ENCODE assay signal across 8 mouse cellular contexts in the genomic region with DNA sequence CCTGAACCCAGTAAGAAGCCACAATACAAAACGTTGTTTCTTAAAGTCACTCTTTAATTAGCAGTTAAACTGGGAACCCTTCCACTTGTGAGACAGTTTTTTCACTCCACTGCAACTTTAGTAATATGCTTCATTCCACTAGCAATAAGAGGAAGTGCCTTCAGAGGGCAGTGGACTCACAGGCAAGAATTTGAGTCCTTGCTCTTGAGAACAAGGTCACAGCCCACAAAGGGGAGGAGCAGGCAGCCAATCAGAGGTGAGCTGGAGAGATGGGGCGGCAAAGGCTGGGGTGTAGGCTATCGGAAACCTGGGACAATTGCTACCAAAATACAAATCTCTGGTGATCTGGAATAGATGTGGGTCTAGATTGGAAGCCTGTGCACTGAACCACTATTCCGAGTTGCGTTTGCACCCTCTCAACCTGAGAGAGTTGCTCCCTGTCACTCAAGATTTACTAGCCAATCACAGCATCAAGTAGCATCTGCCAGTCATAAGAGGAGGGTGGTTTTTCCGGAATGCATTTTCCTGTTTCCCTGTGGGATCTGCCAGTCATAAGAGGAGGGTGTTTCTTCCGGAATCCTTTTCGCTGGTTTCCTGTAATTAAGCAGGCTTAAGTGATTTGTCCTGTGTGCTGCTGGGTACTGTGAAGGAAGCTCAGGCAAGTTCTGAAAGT. TPM values are rescaled to one million over a fixed set of nuclear protein-coding genes. Genes with fewer than 3 reads are reported as not detected.
DNase-seq lines count a peak whose midpoint lies in the region; ATAC-seq and TF ChIP-seq lines count a peak whose summit lies in the region.
"Not testable (repeated sequence)": the region's sequence is repeated elsewhere in the genome, so short reads cannot be mapped to it uniquely, and the experiment has no call there.

Gene Zfp97, plus strand, starts transcription at position 586 of the 673 bp plus-strand sequence.

- H3K27ac ChIP-seq in embryonic facial prominence, embryonic 11.5 days (replicated peaks; ENCODE audit: low read depth, low read length); forebrain, embryonic 15.5 days (replicated peaks); heart, postnatal 0 days (ENCODE audit: low read depth); intestine, embryonic 15.5 days; limb, embryonic 15.5 days; lung, postnatal 0 days (ENCODE audit: low read length); midbrain, postnatal 0 days (ENCODE audit: low read depth, low read length); stomach, postnatal 0 days (replicated peaks): not testable (repeated sequence)

- H3K9ac ChIP-seq in embryonic facial prominence, embryonic 11.5 days (replicated peaks; ENCODE audit: low read length); forebrain, embryonic 15.5 days (replicated peaks); heart, postnatal 0 days (replicated peaks; ENCODE audit: low read depth, low read length); intestine, embryonic 15.5 days; limb, embryonic 15.5 days; lung, postnatal 0 days (replicated peaks; ENCODE audit: low read depth); midbrain, postnatal 0 days (replicated peaks; ENCODE audit: low read length, poor library complexity, severe bottlenecking); stomach, postnatal 0 days (ENCODE audit: low read length): not testable (repeated sequence)

- H3K9me3 ChIP-seq in embryonic facial prominence, embryonic 11.5 days (replicated peaks; ENCODE audit: control insufficient read depth, low read length); forebrain, embryonic 15.5 days; heart, postnatal 0 days (replicated peaks; ENCODE audit: control insufficient read depth, low read length); intestine, embryonic 15.5 days; limb, embryonic 15.5 days; lung, postnatal 0 days (ENCODE audit: low read length); midbrain, postnatal 0 days (ENCODE audit: low read length); stomach, postnatal 0 days (ENCODE audit: control insufficient read depth, low read length): not testable (repeated sequence)

- not testable (repeated sequence) for H3K4me2 ChIP-seq in embryonic facial prominence, embryonic 11.5 days (ENCODE audit: low read depth, low read length); forebrain, embryonic 15.5 days (replicated peaks); heart, postnatal 0 days (ENCODE audit: low read depth, low read length); intestine, embryonic 15.5 days (replicated peaks); limb, embryonic 15.5 days; lung, postnatal 0 days (replicated peaks; ENCODE audit: low read depth, low read length); midbrain, postnatal 0 days (ENCODE audit: low read depth, low read length, poor library complexity, severe bottlenecking); stomach, postnatal 0 days (replicated peaks; ENCODE audit: low read depth)

- WGBS in embryonic facial prominence, embryonic 11.5 days: no CpG with 5 or more reads among the region's 8 CpGs
- no CpG with 5 or more reads among the region's 8 CpGs for WGBS in forebrain, embryonic 15.5 days
- no CpG with 5 or more reads among the region's 8 CpGs for WGBS in heart, postnatal 0 days
- no CpG with 5 or more reads among the region's 8 CpGs for WGBS in intestine, embryonic 15.5 days
- no CpG with 5 or more reads among the region's 8 CpGs for WGBS in limb, embryonic 15.5 days
- no CpG with 5 or more reads among the region's 8 CpGs for WGBS in lung, postnatal 0 days
- WGBS in midbrain, postnatal 0 days: no CpG with 5 or more reads among the region's 8 CpGs
- WGBS in stomach, postnatal 0 days: no CpG with 5 or more reads among the region's 8 CpGs

- not testable (repeated sequence) for H3K4me3 ChIP-seq in embryonic facial prominence, embryonic 11.5 days (ENCODE audit: low read depth, low read length); forebrain, embryonic 15.5 days; heart, postnatal 0 days (ENCODE audit: low read depth, low read length); intestine, embryonic 15.5 days (replicated peaks); limb, embryonic 15.5 days; lung, postnatal 0 days (ENCODE audit: low read depth, low read length); midbrain, postnatal 0 days (ENCODE audit: low read depth, low read length); stomach, postnatal 0 days (ENCODE audit: low read depth, low read length)

- not testable (repeated sequence) for TF ChIP-seq EP300 in heart, postnatal 0 days (IDR thresholded peaks at IDR 0.05; ENCODE audit: low read depth); lung, postnatal 0 days (IDR thresholded peaks at IDR 0.05); stomach, postnatal 0 days (optimal IDR thresholded peaks at IDR 0.05)

- H3K27me3 ChIP-seq in embryonic facial prominence, embryonic 11.5 days (ENCODE audit: control insufficient read depth, insufficient read depth, low read length); forebrain, embryonic 15.5 days; heart, postnatal 0 days (ENCODE audit: control insufficient read depth, insufficient read depth, low read length); intestine, embryonic 15.5 days (replicated peaks); limb, embryonic 15.5 days; lung, postnatal 0 days (replicated peaks; ENCODE audit: insufficient read depth, low read length); midbrain, postnatal 0 days (ENCODE audit: insufficient read depth, low read length); stomach, postnatal 0 days (ENCODE audit: control insufficient read depth, insufficient read depth, low read length): not testable (repeated sequence)

- not testable (repeated sequence) for TF ChIP-seq CTCF in heart, postnatal 0 days (IDR thresholded peaks at IDR 0.05; ENCODE audit: low read depth); lung, postnatal 0 days (IDR thresholded peaks at IDR 0.05); midbrain, postnatal 0 days (IDR thresholded peaks at IDR 0.05); stomach, postnatal 0 days (IDR thresholded peaks at IDR 0.05; ENCODE audit: low read depth)

- not testable (repeated sequence) for DNase-seq in embryonic facial prominence, embryonic 11.5 days (ENCODE audit: low spot score); heart, postnatal 0 days (ENCODE audit: low spot score); lung, postnatal 0 days (ENCODE audit: low spot score); midbrain, postnatal 0 days (ENCODE audit: low spot score); stomach, postnatal 0 days (ENCODE audit: low spot score)

- not testable (repeated sequence) for H3K36me3 ChIP-seq in embryonic facial prominence, embryonic 11.5 days (replicated peaks; ENCODE audit: control insufficient read depth, insufficient read depth, low read depth, low read length); forebrain, embryonic 15.5 days; heart, postnatal 0 days (replicated peaks; ENCODE audit: control insufficient read depth, insufficient read depth, low read length); intestine, embryonic 15.5 days; limb, embryonic 15.5 days; lung, postnatal 0 days (ENCODE audit: insufficient read depth, low read length); midbrain, postnatal 0 days (ENCODE audit: insufficient read depth, low read length); stomach, postnatal 0 days (ENCODE audit: control insufficient read depth, insufficient read depth, low read length)

- ATAC-seq in embryonic facial prominence, embryonic 11.5 days (replicated peaks; ENCODE audit: insufficient number of reproducible peaks, low FRiP score, low TSS enrichment, low read depth): peak; percentile 91
- ATAC-seq in forebrain, embryonic 15.5 days (replicated peaks): peak; percentile 100
- peak; percentile 100 for ATAC-seq in heart, postnatal 0 days (ENCODE audit: insufficient read depth, low read depth)
- peak; percentile 100 for ATAC-seq in intestine, embryonic 15.5 days
- ATAC-seq in limb, embryonic 15.5 days (ENCODE audit: insufficient number of reproducible peaks, low FRiP score, low TSS enrichment, low read depth): peak; percentile 65; the same call in 1 of the 2 replicates
- peak; percentile 99 for ATAC-seq in lung, postnatal 0 days
- ATAC-seq in midbrain, postnatal 0 days (ENCODE audit: low FRiP score): peak; percentile 98
- ATAC-seq in stomach, postnatal 0 days (ENCODE audit: low FRiP score, low TSS enrichment): peak; percentile 96

- H3K4me1 ChIP-seq in embryonic facial prominence, embryonic 11.5 days (ENCODE audit: control insufficient read depth, insufficient read depth, low read length); forebrain, embryonic 15.5 days; heart, postnatal 0 days (ENCODE audit: control insufficient read depth, insufficient read depth); intestine, embryonic 15.5 days (replicated peaks); limb, embryonic 15.5 days; lung, postnatal 0 days (ENCODE audit: insufficient read depth, low read depth, low read length); midbrain, postnatal 0 days (ENCODE audit: insufficient read depth, low read length); stomach, postnatal 0 days (replicated peaks; ENCODE audit: control insufficient read depth, insufficient read depth): not testable (repeated sequence)

RNA-seq across cellular contexts. Expression of gene Zfp97, which starts in this region (rescaled TPM):
- polyA plus RNA-seq in embryonic facial prominence, embryonic 11.5 days (2014; fragmentation: Nextera tagmentation; extraction: Ambion mirVana): 6.2 and 7.7 TPM in 2 replicates
- 3.4 and 3.9 TPM in 2 replicates for polyA plus RNA-seq in forebrain, embryonic 15.5 days (2015; fragmentation: Nextera tagmentation; extraction: Ambion mirVana)
- total RNA-seq in heart, postnatal 0 days (2014; rRNA removed; ENCODE audit: low replicate concordance): 2.7 and 8.5 TPM in 2 replicates
- 6.6 and 9.7 TPM in 2 replicates for polyA plus RNA-seq in heart, postnatal 0 days (2015; fragmentation: Nextera tagmentation; extraction: Ambion mirVana)
- polyA plus RNA-seq in intestine, embryonic 15.5 days (2015; fragmentation: Nextera tagmentation; extraction: Ambion mirVana): 5.4 and 7.1 TPM in 2 replicates
- 5.6 and 5.8 TPM in 2 replicates for polyA plus RNA-seq in limb, embryonic 15.5 days (2015; fragmentation: Nextera tagmentation; extraction: Ambion mirVana)
- 4.4 and 4.5 TPM in 2 replicates for polyA plus RNA-seq in lung, postnatal 0 days (2015; fragmentation: Nextera tagmentation; extraction: Ambion mirVana)
- 2.2 and 4.0 TPM in 2 replicates for total RNA-seq in midbrain, postnatal 0 days (2014; rRNA removed)
- 2.8 and 4.1 TPM in 2 replicates for polyA plus RNA-seq in midbrain, postnatal 0 days (2015; fragmentation: Nextera tagmentation; extraction: Ambion mirVana)
- polyA plus RNA-seq in stomach, postnatal 0 days (2015; fragmentation: Nextera tagmentation; extraction: Ambion mirVana): 3.3 and 3.5 TPM in 2 replicates
